Mouse (Mus musculus) liver, embryonic 14.5 days (tissue): ENCODE data around the gene Rbfox1. TPM values are rescaled to one million over a fixed set of nuclear protein-coding genes. Genes with fewer than 3 reads are reported as not detected.

Experiments
- ATAC-seq: fragments of 200-750 bp; cut with Nextera tagmentation; 2 replicates; pipeline ENCODE4 v1.8.0; 2017; ENCODE audit warnings: moderate number of reproducible peaks, mild to moderate bottlenecking, moderate library complexity; ENCODE audit not compliant: insufficient read depth
- DNase-seq, 3 experiments: peaks; one replicate each; pipeline ENCODE4 v3.0.0-alpha.2; 2012 to 2013; ENCODE audit warnings: low read depth in 3 of 3, low spot score in 3 of 3
- H3K27ac ChIP-seq: fragments of 300-500 bp; sonication (generic); 2 replicates; pipeline ENCODE4 v1.5.1; 2014; ENCODE audit warnings: moderate library complexity, mild to moderate bottlenecking, control low read depth, inconsistent platforms
- H3K27me3 ChIP-seq: fragments of 300-500 bp; sonication (generic); 2 replicates; pipeline ENCODE4 v1.6.1; 2014; ENCODE audit warnings: mild to moderate bottlenecking, low read length, moderate library complexity; ENCODE audit not compliant: control insufficient read depth, insufficient read depth
- H3K36me3 ChIP-seq: fragments of 300-500 bp; sonication (generic); replicated peaks from 2 replicates; pipeline ENCODE4 v1.6.1; 2014; ENCODE audit warnings: low read depth; ENCODE audit not compliant: control insufficient read depth, insufficient read depth
- H3K4me1 ChIP-seq, 2 experiments: fragments of 200-500 bp in 1 of 2; fragments of 300-500 bp in 1 of 2; sonication (generic) in 1 of 2; replicated peaks; 2 replicates each; pipeline ENCODE4 v1.6.1; 2012 to 2014; ENCODE audit warnings: antibody characterized with exemption in 1 of 2, inconsistent platforms in 1 of 2, low read length in 1 of 2; ENCODE audit not compliant: control insufficient read depth in 2 of 2, insufficient read depth in 2 of 2
- H3K4me2 ChIP-seq: fragments of 300-500 bp; sonication (generic); 2 replicates; pipeline ENCODE4 v1.6.1; 2014; ENCODE audit warnings: low read depth, mild to moderate bottlenecking, control low read depth, moderate library complexity
- H3K4me3 ChIP-seq, 2 experiments: fragments of 200-500 bp in 1 of 2; fragments of 300-500 bp in 1 of 2; sonication (generic) in 1 of 2; 2 replicates each; pipeline ENCODE4 v1.5.1; 2012 to 2014; ENCODE audit warnings: low read depth in 2 of 2, low read length in 2 of 2, mild to moderate bottlenecking in 2 of 2, control low read depth in 1 of 2, inconsistent platforms in 1 of 2, moderate library complexity in 1 of 2; ENCODE audit not compliant: insufficient read depth in 1 of 2
- H3K9ac ChIP-seq: fragments of 300-500 bp; sonication (generic); replicated peaks from 2 replicates; pipeline ENCODE4 v1.6.1; 2014; ENCODE audit warnings: mild to moderate bottlenecking, control low read depth, moderate library complexity
- H3K9me3 ChIP-seq: fragments of 300-500 bp; sonication (generic); 2 replicates; pipeline ENCODE4 v1.6.1; 2016; ENCODE audit warnings: low read length, mixed read lengths; ENCODE audit not compliant: control insufficient read depth
- CTCF ChIP-seq: IDR thresholded peaks from 2 replicates; pipeline ENCODE4 v1.5.1; 2016; ENCODE audit warnings: antibody characterized with exemption, low read depth, control low read depth
- EP300 ChIP-seq: IDR thresholded peaks from 2 replicates; pipeline ENCODE4 v1.6.1; 2016; ENCODE audit warnings: antibody characterized with exemption, low read depth
- WGBS: fragments of 180-500 bp; shearing (Covaris S2); extraction: QIAGEN DNeasy Blood & Tissue Kit; methylation state at CpG from one replicate; pipeline ENCODE4 v1.1.7; 2014; ENCODE audit not compliant: insufficient replicate concordance; 5-methylcytosine and 5-hydroxymethylcytosine counted together
- polyA plus RNA-seq, 2 experiments: library from polyadenylated mRNA; depleted of rRNA in 1 of 2; stranded (reverse) in 1 of 2; unstranded in 1 of 2; fragments of >200 nt; fragmentation: Nextera tagmentation in 1 of 2; extraction: Ambion mirVana in 1 of 2; gene quantifications; 2 replicates each; pipeline versions ENCODE4 v1.2.1 to v1.2.3; 2012 to 2014

Gene Rbfox1
- polyA plus RNA-seq, 2 experiments: 0.02 TPM; not detected in 1

- H3K4me2 ChIP-seq: no peak overlapping the region
- H3K9ac ChIP-seq: no peak overlapping the region
- no peak overlapping the region for H3K27ac ChIP-seq
- TF ChIP-seq CTCF (peak; percentile 59), EP300 (no peak)
- WGBS: 6% methylated on average over 5 of the region's 5 CpGs
- ATAC-seq (no peak), DNase-seq (peak in 2 of 3 experiments; percentile 3 to 6)
- no peaks in the 10 kb centered on the region for H3K4me1 ChIP-seq
- no peaks in the 10 kb centered on the region for H3K27me3 ChIP-seq
- no peaks in the 10 kb centered on the region for H3K36me3 ChIP-seq
- H3K9me3 ChIP-seq: no peaks in the 10 kb centered on the region
- no peak overlapping the region for H3K4me3 ChIP-seq
Measured at GRCm38 (mm10) chr16:6480411-6480728, 595.2 kb downstream of the Rbfox1 start.

DNA sequence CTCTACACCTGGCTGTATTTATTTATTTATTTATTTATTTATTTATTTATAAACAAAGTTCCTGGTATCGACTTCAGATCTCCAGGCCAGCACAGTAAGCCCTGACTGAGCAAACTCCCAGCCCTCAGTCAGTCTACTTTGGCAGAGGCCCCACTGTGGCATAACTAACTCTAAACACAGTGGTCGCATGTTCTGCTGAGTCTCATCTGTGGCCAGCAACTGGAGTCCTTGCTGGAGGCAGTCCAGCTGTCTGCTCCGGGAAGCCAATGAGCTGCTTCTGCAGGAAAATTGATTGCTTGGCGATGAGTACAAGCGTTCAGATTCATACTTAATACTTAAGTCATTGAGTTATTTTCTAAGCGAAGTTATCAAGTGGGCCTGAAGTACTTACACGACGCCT is 598.5 kb downstream of the Rbfox1 start:
- no peaks in the 10 kb centered on the region for H3K9me3 ChIP-seq
- H3K27ac ChIP-seq: no peak overlapping the region
- H3K4me1 ChIP-seq: no peaks in the 10 kb centered on the region
- no peak overlapping the region for H3K4me2 ChIP-seq
- WGBS: 67% methylated on average over 8 of the region's 8 CpGs
- H3K27me3 ChIP-seq: no peaks in the 10 kb centered on the region
- H3K4me3 ChIP-seq: no peak overlapping the region
- no peak for DNase-seq
- H3K9ac ChIP-seq: no peak overlapping the region
- H3K36me3 ChIP-seq: no peaks in the 10 kb centered on the region
- no peak for TF ChIP-seq CTCF
- no peak for TF ChIP-seq EP300
- ATAC-seq: no peak

GRCm38 (mm10) chr16:6485631-6486030 is 600.5 kb downstream of the Rbfox1 start:
- H3K9ac ChIP-seq: no peak overlapping the region
- TF ChIP-seq CTCF: no peak
- no peak for TF ChIP-seq EP300
- no peaks in the 10 kb centered on the region for H3K9me3 ChIP-seq
- ATAC-seq (no peak), DNase-seq (no peak)
- H3K27ac ChIP-seq: no peak overlapping the region
- H3K4me1 ChIP-seq: no peaks in the 10 kb centered on the region
- WGBS: 48% methylated on average over 3 of the region's 3 CpGs
- H3K36me3 ChIP-seq: no peaks in the 10 kb centered on the region
- no peaks in the 10 kb centered on the region for H3K27me3 ChIP-seq
- H3K4me3 ChIP-seq: no peak overlapping the region
- H3K4me2 ChIP-seq: no peak overlapping the region

- ATAC-seq: no peak
- H3K9ac ChIP-seq: no peak overlapping the region
- WGBS: 11% methylated on average over 8 of the region's 8 CpGs
- H3K36me3 ChIP-seq: no peaks in the 10 kb centered on the region
- H3K9me3 ChIP-seq: no peaks in the 10 kb centered on the region; the same call in 1 of the 2 replicates
- H3K4me3 ChIP-seq: no peak overlapping the region
- TF ChIP-seq EP300 (no peak), CTCF (peak; percentile 58)
- no peak for DNase-seq
- no peaks in the 10 kb centered on the region for H3K27me3 ChIP-seq
- no peak overlapping the region for H3K27ac ChIP-seq
- H3K4me2 ChIP-seq: no peak overlapping the region
- no peaks in the 10 kb centered on the region for H3K4me1 ChIP-seq
Measured at GRCm38 (mm10) chr16:6502219-6502618, 617.1 kb downstream of the Rbfox1 start.

- no peaks in the 10 kb centered on the region for H3K27me3 ChIP-seq
- ATAC-seq (no peak), DNase-seq (no peak)
- TF ChIP-seq CTCF (peak; percentile 57), EP300 (no peak)
- no peak overlapping the region for H3K4me2 ChIP-seq
- no peaks in the 10 kb centered on the region for H3K4me1 ChIP-seq
- no peaks in the 10 kb centered on the region; the same call in 1 of the 2 replicates for H3K9me3 ChIP-seq
- 46% methylated on average over 5 of the region's 5 CpGs for WGBS
- no peaks in the 10 kb centered on the region for H3K36me3 ChIP-seq
- no peak overlapping the region for H3K4me3 ChIP-seq
- no peak overlapping the region for H3K9ac ChIP-seq
- no peak overlapping the region for H3K27ac ChIP-seq
Measured at GRCm38 (mm10) chr16:6503573-6504331, 618.6 kb downstream of the Rbfox1 start.
